Mouse (Mus musculus) neural tube, embryonic 14.5 days (tissue): ENCODE measurements around the gene Krt18. TPM values are rescaled to one million over a fixed set of nuclear protein-coding genes. Genes with fewer than 3 reads are reported as not detected.
A peak's percentile ranks its signal among the peaks of the same experiment; 100 is the strongest.

Experiments
- ATAC-seq: fragments of 200-750 bp; cut with Nextera tagmentation; 2 replicates; pipeline ENCODE4 v1.8.0; 2017; ENCODE audit warnings: low read depth, mild to moderate bottlenecking, moderate TSS enrichment, moderate library complexity
- H3K27ac ChIP-seq: fragments of 300-500 bp; sonication (generic); 2 replicates; pipeline ENCODE4 v1.5.1; 2014; ENCODE audit warnings: low read depth, mild to moderate bottlenecking, control low read depth, low read length, moderate library complexity, mixed read lengths
- H3K27me3 ChIP-seq: fragments of 300-500 bp; sonication (generic); 2 replicates; pipeline ENCODE4 v1.6.1; 2014; ENCODE audit warnings: low read length; ENCODE audit not compliant: control insufficient read depth, insufficient read depth
- H3K36me3 ChIP-seq: fragments of 300-500 bp; sonication (generic); 2 replicates; pipeline ENCODE4 v1.6.1; 2014; ENCODE audit warnings: low read length, mixed read lengths; ENCODE audit not compliant: control insufficient read depth, insufficient read depth
- H3K4me1 ChIP-seq: fragments of 300-500 bp; sonication (generic); 2 replicates; pipeline ENCODE4 v1.6.1; 2014; ENCODE audit warnings: low read length; ENCODE audit not compliant: control insufficient read depth, insufficient read depth
- H3K4me2 ChIP-seq: fragments of 300-500 bp; sonication (generic); 2 replicates; pipeline ENCODE4 v1.6.1; 2014; ENCODE audit warnings: mild to moderate bottlenecking, low read depth, low read length, control low read depth
- H3K4me3 ChIP-seq: fragments of 300-500 bp; sonication (generic); 2 replicates; pipeline ENCODE4 v1.5.1; 2014; ENCODE audit warnings: low read depth, low read length, control low read depth, mixed read lengths
- H3K9ac ChIP-seq: fragments of 300-500 bp; sonication (generic); replicated peaks from 2 replicates; pipeline ENCODE4 v1.6.1; 2014; ENCODE audit warnings: low read depth, mild to moderate bottlenecking, control low read depth, low read length, mixed read lengths
- H3K9me3 ChIP-seq: fragments of 300-500 bp; sonication (generic); 2 replicates; pipeline ENCODE4 v1.6.1; 2016; ENCODE audit warnings: low read length; ENCODE audit not compliant: control insufficient read depth
- WGBS: fragments of 180-500 bp; shearing (Covaris S2); extraction: QIAGEN DNeasy Blood & Tissue Kit; methylation state at CpG from one replicate; pipeline ENCODE4 v1.1.7; 2014; 5-methylcytosine and 5-hydroxymethylcytosine counted together
- polyA plus RNA-seq: library from polyadenylated mRNA; unstranded; fragments of >200 nt; fragmentation: Nextera tagmentation; extraction: Ambion mirVana; gene quantifications from 2 replicates; pipeline ENCODE4 v1.2.1, GENCODE M21; 2014

Gene Krt18
- polyA plus RNA-seq, 1 experiment from 2014 or later: 0.75 TPM

GRCm38 (mm10) chr15:102006317-102006716, 21.7 kb upstream of the Krt18 start:
- Histone ChIP-seq H3K4me1 (peaks cover 12% of the 10 kb centered on the region; the same call in 1 of the 2 replicates), H3K27ac (no peak overlapping the region), H3K27me3 (peaks cover 23% of the 10 kb centered on the region), H3K4me2 (no peak overlapping the region), H3K9me3 (no peaks in the 10 kb centered on the region), H3K36me3 (no peaks in the 10 kb centered on the region), H3K4me3 (no peak overlapping the region), H3K9ac (no peak overlapping the region)
- WGBS: 34% methylated on average over 11 of the region's 11 CpGs
- no peak for ATAC-seq

- Histone ChIP-seq H3K4me3 (no peak overlapping the region), H3K36me3 (no peaks in the 10 kb centered on the region), H3K27ac (peak overlapping the region; percentile 34; the same call in 1 of the 2 replicates), H3K4me1 (peaks cover 12% of the 10 kb centered on the region; the same call in 1 of the 2 replicates), H3K9ac (no peak overlapping the region), H3K4me2 (no peak overlapping the region), H3K9me3 (no peaks in the 10 kb centered on the region), H3K27me3 (peaks cover 16% of the 10 kb centered on the region)
- WGBS: 34% methylated on average over 12 of the region's 12 CpGs
- ATAC-seq: peak; percentile 79
Observed at GRCm38 (mm10) chr15:102007097-102008069, 20.6 kb upstream of the Krt18 start.

GRCm38 (mm10) chr15:102010569-102011245, 17.3 kb upstream of the Krt18 start:
- no peak overlapping the region for H3K4me2 ChIP-seq
- no peaks in the 10 kb centered on the region for H3K36me3 ChIP-seq
- no peaks in the 10 kb centered on the region for H3K27me3 ChIP-seq
- no peak overlapping the region for H3K4me3 ChIP-seq
- no peak for ATAC-seq
- 60% methylated on average over 3 of the region's 3 CpGs for WGBS
- H3K4me1 ChIP-seq: peaks cover 12% of the 10 kb centered on the region; the same call in 1 of the 2 replicates
- no peak overlapping the region for H3K27ac ChIP-seq
- H3K9ac ChIP-seq: no peak overlapping the region
- H3K9me3 ChIP-seq: no peaks in the 10 kb centered on the region

GRCm38 (mm10) chr15:102012260-102012765, 15.7 kb upstream of the Krt18 start:
- H3K9ac ChIP-seq: no peak overlapping the region
- no peak overlapping the region for H3K4me3 ChIP-seq
- no peak overlapping the region for H3K27ac ChIP-seq
- ATAC-seq: no peak
- WGBS: 46% methylated on average over 4 of the region's 4 CpGs
- H3K27me3 ChIP-seq: no peaks in the 10 kb centered on the region
- no peak overlapping the region for H3K4me2 ChIP-seq
- no peaks in the 10 kb centered on the region for H3K9me3 ChIP-seq
- no peaks in the 10 kb centered on the region for H3K36me3 ChIP-seq
- H3K4me1 ChIP-seq: peaks cover 9% of the 10 kb centered on the region; the same call in 1 of the 2 replicates

GRCm38 (mm10) chr15:102013651-102014050, 14.3 kb upstream of the Krt18 start:
- Histone ChIP-seq H3K27me3 (no peaks in the 10 kb centered on the region), H3K36me3 (no peaks in the 10 kb centered on the region), H3K27ac (no peak overlapping the region), H3K9me3 (no peaks in the 10 kb centered on the region), H3K4me3 (no peak overlapping the region), H3K9ac (no peak overlapping the region), H3K4me1 (peaks cover 2% of the 10 kb centered on the region; the same call in 1 of the 2 replicates), H3K4me2 (no peak overlapping the region)
- WGBS: 58% methylated on average over 3 of the region's 3 CpGs
- ATAC-seq: no peak

- H3K4me2 ChIP-seq: no peak overlapping the region
- H3K9ac ChIP-seq: no peak overlapping the region
- H3K9me3 ChIP-seq: no peaks in the 10 kb centered on the region
- H3K27me3 ChIP-seq: no peaks in the 10 kb centered on the region
- WGBS: 77% methylated on average over 2 of the region's 4 CpGs
- ATAC-seq: no peak
- no peak overlapping the region for H3K27ac ChIP-seq
- no peaks in the 10 kb centered on the region for H3K36me3 ChIP-seq
- H3K4me1 ChIP-seq: no peaks in the 10 kb centered on the region
- H3K4me3 ChIP-seq: no peak overlapping the region
Observed at GRCm38 (mm10) chr15:102014848-102015247, 13.1 kb upstream of the Krt18 start.

- H3K4me3 ChIP-seq: no peak overlapping the region
- no peak for ATAC-seq
- H3K36me3 ChIP-seq: no peaks in the 10 kb centered on the region
- no peaks in the 10 kb centered on the region for H3K4me1 ChIP-seq
- H3K4me2 ChIP-seq: no peak overlapping the region
- no peaks in the 10 kb centered on the region for H3K27me3 ChIP-seq
- H3K9ac ChIP-seq: no peak overlapping the region
- WGBS: 29% methylated on average over 3 of the region's 3 CpGs
- no peak overlapping the region for H3K27ac ChIP-seq
- no peaks in the 10 kb centered on the region for H3K9me3 ChIP-seq
Observed at GRCm38 (mm10) chr15:102016096-102016495, 11.9 kb upstream of the Krt18 start.

- H3K9ac ChIP-seq: no peak overlapping the region
- H3K27ac ChIP-seq: no peak overlapping the region
- no peaks in the 10 kb centered on the region for H3K36me3 ChIP-seq
- no peaks in the 10 kb centered on the region for H3K4me1 ChIP-seq
- no peak overlapping the region for H3K4me3 ChIP-seq
- no peak for ATAC-seq
- H3K9me3 ChIP-seq: no peaks in the 10 kb centered on the region
- WGBS: 18% methylated on average over 7 of the region's 7 CpGs
- H3K4me2 ChIP-seq: no peak overlapping the region
- H3K27me3 ChIP-seq: no peaks in the 10 kb centered on the region
Observed at GRCm38 (mm10) chr15:102016787-102017186, 11.2 kb upstream of the Krt18 start.
